Mouse (Mus musculus) liver, embryonic 11.5 days (tissue): ENCODE data around the gene Cd68. TPM values are rescaled to one million over a fixed set of nuclear protein-coding genes. Genes with fewer than 3 reads are reported as not detected.
A peak's percentile ranks its signal among the peaks of the same experiment; 100 is the strongest.

Experiments used
- ATAC-seq: fragments of 200-750 bp; cut with Nextera tagmentation; replicated peaks from 2 replicates; pipeline ENCODE4 v1.8.0; 2017; ENCODE audit warnings: moderate number of reproducible peaks, mild to moderate bottlenecking, moderate TSS enrichment, moderate library complexity; ENCODE audit not compliant: low FRiP score
- DNase-seq: peaks from one replicate; pipeline ENCODE4 v3.0.0-alpha.2; 2017; ENCODE audit warnings: low spot score
- H3K27ac ChIP-seq: fragments of 300-500 bp; sonication (generic); 2 replicates; pipeline ENCODE4 v1.5.1; 2014; ENCODE audit warnings: mild to moderate bottlenecking, low read depth, low read length, control low read depth
- H3K27me3 ChIP-seq: fragments of 300-500 bp; sonication (generic); replicated peaks from 2 replicates; pipeline ENCODE4 v1.6.1; 2014; ENCODE audit warnings: low read length, mixed read lengths; ENCODE audit not compliant: control insufficient read depth, insufficient read depth
- H3K36me3 ChIP-seq: fragments of 300-500 bp; sonication (generic); 2 replicates; pipeline ENCODE4 v1.6.1; 2014; ENCODE audit warnings: mild to moderate bottlenecking, low read length, moderate library complexity, mixed read lengths; ENCODE audit not compliant: control insufficient read depth, insufficient read depth
- H3K4me1 ChIP-seq: fragments of 300-500 bp; sonication (generic); replicated peaks from 2 replicates; pipeline ENCODE4 v1.6.1; 2014; ENCODE audit warnings: low read length, mixed read lengths; ENCODE audit not compliant: control insufficient read depth, insufficient read depth
- H3K4me2 ChIP-seq: fragments of 300-500 bp; sonication (generic); 2 replicates; pipeline ENCODE4 v1.6.1; 2014; ENCODE audit warnings: mild to moderate bottlenecking, control low read depth, moderate library complexity
- H3K4me3 ChIP-seq: fragments of 300-500 bp; sonication (generic); 2 replicates; pipeline ENCODE4 v1.5.1; 2014; ENCODE audit warnings: low read depth, low read length, control low read depth
- H3K9ac ChIP-seq: fragments of 300-500 bp; sonication (generic); 2 replicates; pipeline ENCODE4 v1.6.1; 2014; ENCODE audit warnings: low read depth, low read length, control low read depth
- H3K9me3 ChIP-seq: fragments of 300-500 bp; sonication (generic); 2 replicates; pipeline ENCODE4 v1.6.1; 2016; ENCODE audit warnings: low read length, inconsistent platforms, mixed read lengths; ENCODE audit not compliant: control insufficient read depth
- WGBS: fragments of 180-500 bp; shearing (Covaris S2); extraction: QIAGEN DNeasy Blood & Tissue Kit; methylation state at CpG from one replicate; pipeline ENCODE4 v1.1.7; 2014; 5-methylcytosine and 5-hydroxymethylcytosine counted together
- polyA plus RNA-seq: library from polyadenylated mRNA; unstranded; fragments of >200 nt; fragmentation: Nextera tagmentation; extraction: Ambion mirVana; gene quantifications from 2 replicates; pipeline ENCODE4 v1.2.1, GENCODE M21; 2014

Gene Cd68
- polyA plus RNA-seq, result 21.0 and 22.0 TPM in 2 replicates

DNA sequence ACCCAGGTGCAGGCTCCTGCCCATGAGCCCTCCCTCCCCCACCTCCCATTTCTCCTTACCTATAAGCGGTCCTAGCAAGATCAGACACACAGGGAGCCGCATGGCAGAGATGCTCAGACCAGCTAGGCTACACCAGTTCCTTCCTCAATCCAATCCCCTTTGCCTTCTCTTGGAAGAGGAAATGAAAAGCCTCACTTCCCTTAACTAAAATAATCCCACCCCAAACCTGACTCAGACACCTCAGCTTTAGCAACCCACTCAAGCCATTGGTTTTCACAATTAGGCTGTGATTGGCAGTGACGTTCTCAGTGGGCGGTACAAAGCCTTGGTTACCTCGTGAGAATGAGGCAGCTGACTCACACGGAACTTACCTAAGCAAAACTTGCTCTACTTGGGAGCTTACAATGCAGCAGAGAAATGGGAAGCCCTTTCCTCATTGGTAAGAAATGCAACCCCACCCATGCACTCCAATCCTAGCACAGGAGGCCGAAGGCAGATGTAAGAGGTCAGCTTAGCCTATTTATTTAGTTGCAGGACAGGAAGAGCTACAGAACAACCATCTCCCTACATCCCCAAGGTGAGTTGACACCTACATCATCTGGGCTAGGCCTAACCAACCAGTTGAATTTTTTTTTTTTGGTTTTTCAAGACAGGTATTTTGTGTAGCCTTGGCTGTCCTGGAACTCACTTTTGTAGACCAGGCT is at the start of gene Cd68:
Gene Cd68 (minus strand): TSS at position 193 of the 704 bp plus-strand sequence.
- no peak for DNase-seq
- Histone ChIP-seq H3K4me1 (peaks cover 33% of the 10 kb centered on the region), H3K4me2 (peak within 1 kb of the TSS; percentile 13), H3K36me3 (peaks cover 51% of the 10 kb centered on the region), H3K9ac (no peak within 1 kb of the TSS), H3K9me3 (no peaks in the 10 kb centered on the region), H3K4me3 (no peak within 1 kb of the TSS; the same call in 1 of the 2 replicates), H3K27me3 (no peaks in the 10 kb centered on the region), H3K27ac (peak within 1 kb of the TSS; percentile 39; the same call in 1 of the 2 replicates)
- 18% methylated on average over 7 of the region's 7 CpGs for WGBS
- ATAC-seq, result 0 out of 2 replicates have a peak, but pooled peaks have one; percentile 5

DNA sequence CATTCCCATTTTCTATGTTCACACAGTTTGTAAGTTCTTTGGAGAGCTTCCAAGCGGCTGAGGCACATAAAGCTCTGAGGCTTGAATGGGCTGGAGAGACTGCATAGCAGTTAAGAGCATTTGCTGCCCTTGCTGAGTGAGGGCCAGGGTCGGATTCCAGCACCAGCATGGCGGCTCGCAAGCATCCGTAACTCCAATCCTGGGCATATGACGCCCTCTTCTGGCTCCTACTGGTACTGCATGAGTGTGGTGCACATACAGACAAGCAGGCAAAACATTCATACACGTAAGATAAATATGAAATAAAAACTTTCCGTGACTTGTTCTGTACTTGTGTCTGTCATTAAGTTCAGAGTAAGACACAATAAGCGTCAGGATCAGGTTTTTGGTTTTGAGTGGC is 49.5 kb upstream of the Cd68 start:
- Histone ChIP-seq H3K4me3 (no peak overlapping the region), H3K9me3 (no peaks in the 10 kb centered on the region), H3K9ac (no peak overlapping the region), H3K27ac (0 out of 2 replicates have a peak overlapping the region, but pooled peaks have one; percentile 16), H3K27me3 (no peaks in the 10 kb centered on the region), H3K4me1 (peaks cover 21% of the 10 kb centered on the region), H3K4me2 (no peak overlapping the region), H3K36me3 (no peaks in the 10 kb centered on the region)
- DNase-seq, result no peak
- ATAC-seq, result no peak
- WGBS, result 47% methylated on average over 9 of the region's 9 CpGs

DNA sequence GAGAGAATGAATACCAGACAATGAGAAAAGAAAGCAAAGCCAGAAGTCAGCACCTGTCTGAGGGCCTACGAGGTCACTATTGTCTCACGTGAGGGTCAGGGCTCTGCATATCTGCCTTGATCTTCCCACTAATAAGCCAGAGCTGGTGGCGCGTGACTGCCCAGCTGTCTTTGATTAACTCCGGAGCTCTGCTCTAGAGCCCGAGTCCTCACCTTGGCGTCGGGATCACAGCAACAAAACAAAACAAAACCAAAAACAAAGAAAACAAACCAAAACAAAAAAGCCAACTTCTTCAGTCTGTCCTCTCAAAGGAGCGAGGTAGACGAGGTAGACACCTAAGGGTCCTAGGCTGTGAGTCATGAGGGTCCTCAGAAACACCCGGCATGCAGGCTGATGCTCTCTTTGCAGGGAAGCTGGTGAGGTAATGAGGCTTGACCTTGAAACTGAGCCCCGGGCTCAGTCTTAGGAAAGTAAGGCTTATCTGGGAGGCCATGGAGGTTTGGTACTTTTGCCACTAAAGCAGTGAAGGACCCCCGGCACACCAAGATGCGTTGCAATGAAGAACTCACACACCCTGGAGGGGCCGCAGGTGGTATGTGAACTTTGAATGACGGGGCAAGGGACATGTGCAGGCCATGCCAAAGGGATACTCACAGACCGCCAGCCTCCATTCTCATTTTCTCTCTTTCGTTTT is 48.8 kb upstream of the Cd68 start:
- H3K4me1 ChIP-seq, result peaks cover 27% of the 10 kb centered on the region
- no peaks in the 10 kb centered on the region for H3K36me3 ChIP-seq
- no peak overlapping the region for H3K4me2 ChIP-seq
- H3K9ac ChIP-seq, result 0 out of 2 replicates have a peak overlapping the region, but pooled peaks have one; percentile 7
- ATAC-seq (no peak), DNase-seq (no peak)
- H3K4me3 ChIP-seq, result no peak overlapping the region
- no peaks in the 10 kb centered on the region for H3K27me3 ChIP-seq
- H3K9me3 ChIP-seq, result no peaks in the 10 kb centered on the region
- 76% methylated on average over 18 of the region's 18 CpGs for WGBS
- no peak overlapping the region for H3K27ac ChIP-seq

DNA sequence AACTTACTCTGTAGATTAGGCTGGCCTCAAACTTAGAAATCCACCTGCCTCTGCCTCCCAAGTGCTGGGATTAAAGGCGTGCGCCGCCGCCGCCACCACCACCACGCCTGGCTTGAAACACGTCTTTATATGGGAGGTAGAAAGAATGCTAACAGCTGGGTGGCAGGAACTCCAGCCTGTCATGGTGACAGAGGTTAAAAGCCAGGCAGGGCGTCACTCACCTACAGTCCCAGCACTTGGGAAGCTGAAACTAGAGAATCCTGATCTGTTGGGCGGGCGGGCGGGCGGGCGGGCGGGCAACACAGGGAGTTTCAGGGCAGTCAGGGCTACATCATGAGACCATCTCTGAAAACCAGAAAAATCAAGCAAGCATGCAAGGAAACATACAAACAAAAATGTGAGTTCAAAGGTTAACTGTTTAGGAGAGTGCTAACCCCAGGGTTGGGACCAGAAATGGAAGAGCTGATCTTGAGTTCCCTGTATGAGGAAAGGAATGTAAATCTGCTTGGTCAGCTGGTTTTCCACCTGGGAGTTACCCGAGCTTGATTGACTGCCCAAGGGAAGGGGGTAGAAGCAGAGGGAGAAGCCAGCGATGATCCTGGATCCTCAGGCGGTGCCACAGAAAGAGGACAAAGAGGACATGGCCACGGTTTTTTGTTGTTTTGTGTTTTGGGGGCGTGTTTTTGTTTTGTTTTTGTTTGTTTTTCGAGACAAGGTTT is 47.2 kb upstream of the Cd68 start:
- H3K4me2 ChIP-seq, result no peak overlapping the region
- DNase-seq, result no peak
- H3K27me3 ChIP-seq, result no peaks in the 10 kb centered on the region
- H3K9ac ChIP-seq, result no peak overlapping the region
- H3K9me3 ChIP-seq, result no peaks in the 10 kb centered on the region
- peaks cover 22% of the 10 kb centered on the region for H3K4me1 ChIP-seq
- no peak for ATAC-seq
- 81% methylated on average over 20 of the region's 20 CpGs for WGBS
- H3K36me3 ChIP-seq, result no peaks in the 10 kb centered on the region
- H3K4me3 ChIP-seq, result no peak overlapping the region
- H3K27ac ChIP-seq, result no peak overlapping the region

DNA sequence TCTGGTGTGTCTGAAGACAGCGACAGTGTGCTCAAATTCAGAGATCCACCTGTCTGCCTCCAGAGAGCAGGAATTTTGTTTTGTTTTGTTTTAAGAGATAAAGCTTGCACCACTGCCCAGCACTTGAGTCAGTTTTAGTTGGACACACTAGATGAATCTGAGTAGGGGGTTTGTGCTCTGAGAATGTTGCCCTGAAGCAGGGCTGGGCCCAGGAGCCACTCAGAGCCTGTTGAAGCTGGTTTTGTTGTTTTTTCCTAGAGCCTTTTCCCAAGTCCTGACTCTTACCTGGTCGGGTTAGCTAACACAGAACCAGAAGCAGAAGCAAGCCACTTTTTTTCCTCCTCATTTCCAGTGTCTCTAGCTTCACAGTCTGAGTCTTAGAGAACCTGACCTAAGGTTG is 45.1 kb upstream of the Cd68 start:
- WGBS, result 79% methylated on average over 2 of the region's 2 CpGs
- Histone ChIP-seq H3K36me3 (no peaks in the 10 kb centered on the region), H3K27ac (no peak overlapping the region), H3K27me3 (no peaks in the 10 kb centered on the region), H3K9ac (no peak overlapping the region), H3K4me3 (no peak overlapping the region), H3K4me2 (no peak overlapping the region), H3K9me3 (no peaks in the 10 kb centered on the region), H3K4me1 (peaks cover 16% of the 10 kb centered on the region)
- ATAC-seq (no peak), DNase-seq (no peak)

DNA sequence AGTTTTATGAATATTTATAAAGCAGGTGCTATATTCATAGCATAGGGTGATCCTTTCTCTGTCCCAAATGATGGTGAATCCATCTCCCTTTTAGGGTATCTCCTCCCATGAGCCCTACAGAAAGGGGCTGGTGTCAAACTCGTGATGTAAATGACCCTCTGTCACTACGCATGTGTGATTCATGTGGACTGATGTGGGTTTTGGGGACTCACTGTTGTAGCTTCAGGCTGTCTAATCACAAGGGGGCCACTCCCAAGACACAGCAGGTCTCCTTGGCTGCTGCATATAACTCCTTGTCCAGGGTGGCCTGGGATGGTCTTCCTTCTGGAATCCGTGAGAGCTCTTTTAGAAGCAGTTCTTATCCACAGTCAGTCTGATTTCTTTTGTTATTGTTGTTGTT is 44.5 kb upstream of the Cd68 start:
- DNase-seq (no peak), ATAC-seq (no peak)
- no peak overlapping the region for H3K27ac ChIP-seq
- H3K4me2 ChIP-seq, result no peak overlapping the region
- WGBS, result 78% methylated on average over 3 of the region's 3 CpGs
- H3K9me3 ChIP-seq, result no peaks in the 10 kb centered on the region
- H3K4me1 ChIP-seq, result peaks cover 14% of the 10 kb centered on the region
- H3K9ac ChIP-seq, result no peak overlapping the region
- H3K36me3 ChIP-seq, result no peaks in the 10 kb centered on the region
- no peaks in the 10 kb centered on the region for H3K27me3 ChIP-seq
- no peak overlapping the region for H3K4me3 ChIP-seq

DNA sequence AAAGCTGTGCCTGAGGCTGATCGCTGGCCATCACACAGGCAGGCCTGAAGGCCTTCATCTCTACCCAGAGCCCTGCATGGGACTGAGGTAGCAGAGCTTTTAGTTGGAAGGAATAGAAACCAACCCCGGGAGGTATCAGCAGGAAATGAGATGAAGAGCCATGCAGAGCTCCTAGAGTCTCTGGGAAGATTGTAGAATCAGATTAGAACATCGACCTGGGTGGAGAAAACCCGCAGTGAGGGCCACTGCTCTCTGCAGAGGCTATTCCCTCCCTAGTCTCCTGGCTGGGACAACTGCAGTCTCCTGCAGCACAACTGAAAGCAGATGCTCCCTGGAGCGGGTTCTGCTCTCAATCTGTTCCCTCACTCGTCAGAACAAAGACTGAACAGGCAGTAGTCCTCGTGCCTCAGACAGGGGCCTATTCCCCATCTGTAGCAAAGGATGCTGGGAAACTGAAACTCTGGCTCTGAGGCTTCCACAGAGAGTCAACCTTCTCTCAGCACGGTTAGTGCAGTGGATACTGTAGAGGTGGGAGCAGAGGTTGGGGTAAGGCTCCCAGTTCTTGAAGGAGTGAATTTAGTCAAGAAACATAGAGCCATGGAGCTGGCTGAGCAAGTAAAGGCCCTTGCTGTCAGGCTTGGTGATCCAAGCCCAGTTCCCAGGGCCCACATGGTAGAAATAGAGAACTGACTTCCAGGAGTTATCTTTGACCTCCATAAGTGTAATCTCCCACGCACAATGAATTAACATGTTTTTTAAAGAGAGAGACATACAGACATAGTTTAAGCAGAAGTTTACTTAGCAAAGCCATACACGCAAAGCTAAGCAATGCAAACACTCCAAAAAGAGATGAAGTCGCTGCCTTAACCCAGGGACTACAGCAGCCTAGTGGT is 43.8 kb upstream of the Cd68 start:
- H3K4me1 ChIP-seq, result peaks cover 14% of the 10 kb centered on the region
- H3K9me3 ChIP-seq, result no peaks in the 10 kb centered on the region
- H3K36me3 ChIP-seq, result no peaks in the 10 kb centered on the region
- H3K27me3 ChIP-seq, result no peaks in the 10 kb centered on the region
- 0 out of 2 replicates have a peak, but pooled peaks have one; percentile 29 for ATAC-seq
- no peak overlapping the region for H3K4me3 ChIP-seq
- H3K4me2 ChIP-seq, result no peak overlapping the region
- DNase-seq, result no peak
- peak overlapping the region; percentile 44 for H3K9ac ChIP-seq
- WGBS, result 43% methylated on average over 11 of the region's 11 CpGs
- no peak overlapping the region; the same call in 1 of the 2 replicates for H3K27ac ChIP-seq
